Mouse (Mus musculus) cerebral cortex, adult 2 months (tissue): ENCODE data around the gene Lhfp.

Experiments
- WGBS: fragments of 180-500 bp; shearing (Covaris S2); methylation state at CpG from one replicate; pipeline ENCODE4 v1.1.7; 2018; 5-methylcytosine and 5-hydroxymethylcytosine counted together

The Lhfp gene

DNA sequence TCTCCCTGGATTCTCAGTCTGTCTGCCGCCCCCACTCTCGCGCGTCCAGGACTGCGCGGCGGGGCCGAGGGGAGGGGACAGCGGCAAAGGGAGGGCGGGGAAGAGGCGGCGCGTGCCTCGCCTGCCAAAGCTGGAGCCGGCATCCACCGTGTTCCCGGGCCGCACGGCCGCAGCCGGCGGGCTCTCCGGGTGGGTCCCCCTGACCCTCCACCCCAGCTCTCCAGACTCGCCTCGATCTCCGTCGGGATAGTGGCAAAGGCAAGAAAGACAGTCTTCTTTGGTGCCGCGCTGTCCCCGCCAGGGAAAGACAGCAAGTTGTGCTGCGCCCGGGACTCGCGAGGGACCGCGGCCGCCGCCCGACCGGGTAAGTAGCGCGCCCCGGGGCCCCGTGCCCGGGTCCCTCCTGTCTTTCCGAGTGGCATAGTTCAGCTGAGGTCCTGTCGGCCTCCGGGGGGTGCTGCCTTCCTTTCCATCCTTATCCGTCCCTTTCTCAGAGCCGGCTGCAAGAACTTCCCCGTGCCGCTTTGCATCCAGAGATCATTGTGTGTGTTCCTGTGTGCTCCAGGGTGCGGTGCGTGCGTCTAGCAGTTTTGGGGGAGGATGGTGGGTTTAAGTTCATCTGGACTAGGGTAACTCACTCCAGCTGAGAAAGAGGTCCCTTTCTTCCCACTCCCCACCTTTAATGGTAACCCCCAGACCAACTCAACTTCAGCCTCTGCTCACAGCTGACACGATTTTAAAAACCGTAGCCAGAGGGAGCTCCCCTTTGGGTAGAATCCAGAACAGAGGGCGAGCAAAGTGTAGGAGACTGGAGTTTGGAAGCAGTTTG lies at the start of gene Lhfp:
Lhfp (plus strand) TSS at position 118 of the 829 bp plus-strand sequence.
- WGBS: under 1% methylated on average over 58 of the region's 58 CpGs

DNA sequence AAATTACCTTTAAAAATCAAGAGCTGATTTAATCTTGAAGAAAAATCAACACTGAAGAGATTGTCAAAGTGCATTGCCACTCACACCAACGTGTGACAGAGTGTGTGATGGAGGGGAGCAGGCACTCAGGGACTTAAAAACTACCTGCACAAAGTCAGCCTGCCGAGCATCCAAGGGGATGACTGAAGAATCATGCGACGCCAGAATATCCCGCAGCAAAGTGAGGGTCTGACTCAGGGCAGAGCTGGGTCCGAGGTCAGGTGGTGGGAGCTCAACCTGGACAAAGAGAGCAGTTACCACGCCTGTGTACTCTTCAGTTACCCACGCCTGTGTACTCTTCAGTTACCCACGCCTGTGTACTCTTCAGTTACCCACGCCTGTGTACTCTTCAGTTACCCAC lies 48.0 kb upstream of the Lhfp start:
- 91% methylated on average over 10 of the region's 10 CpGs for WGBS

DNA sequence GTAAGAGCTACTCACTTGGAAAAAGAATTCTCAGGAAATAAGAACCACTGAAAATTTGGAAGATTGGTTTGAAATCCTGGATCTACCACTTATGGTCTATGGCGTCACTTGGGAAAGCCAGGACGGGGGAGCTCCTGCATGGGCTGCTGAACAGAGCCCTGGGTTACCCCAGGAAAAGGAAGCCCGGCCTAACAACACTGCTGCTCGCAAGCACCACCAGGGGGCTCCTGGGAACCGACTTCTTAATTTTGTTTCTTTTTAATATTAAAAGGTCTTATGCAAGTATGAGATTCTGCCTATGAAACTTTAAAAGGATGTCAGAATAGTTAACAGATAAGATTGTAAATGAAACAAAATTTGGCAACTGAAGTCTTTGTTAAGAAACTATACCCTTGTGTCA lies 46.7 kb upstream of the Lhfp start:
- 63% methylated on average over 5 of the region's 5 CpGs for WGBS

DNA sequence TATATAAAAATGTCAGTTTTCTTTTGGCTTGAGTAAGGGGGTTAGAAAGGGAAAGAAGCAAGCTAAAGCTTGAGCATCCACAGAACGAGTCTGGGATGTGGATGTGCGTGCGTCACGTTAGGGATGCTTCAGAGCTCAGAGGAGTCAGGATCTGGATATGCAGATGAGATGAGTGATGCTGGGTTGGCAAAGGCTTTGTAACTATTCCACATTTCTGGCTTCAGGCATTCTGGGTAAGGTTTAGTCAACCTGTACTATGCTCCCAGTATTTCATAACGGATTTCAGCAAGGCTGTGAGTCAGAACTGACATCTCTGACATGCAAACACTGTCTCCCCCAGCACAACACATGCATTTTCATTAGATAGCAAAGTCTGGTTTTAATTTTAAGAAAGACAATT lies 44.7 kb upstream of the Lhfp start:
- 74% methylated on average over 5 of the region's 5 CpGs for WGBS

DNA sequence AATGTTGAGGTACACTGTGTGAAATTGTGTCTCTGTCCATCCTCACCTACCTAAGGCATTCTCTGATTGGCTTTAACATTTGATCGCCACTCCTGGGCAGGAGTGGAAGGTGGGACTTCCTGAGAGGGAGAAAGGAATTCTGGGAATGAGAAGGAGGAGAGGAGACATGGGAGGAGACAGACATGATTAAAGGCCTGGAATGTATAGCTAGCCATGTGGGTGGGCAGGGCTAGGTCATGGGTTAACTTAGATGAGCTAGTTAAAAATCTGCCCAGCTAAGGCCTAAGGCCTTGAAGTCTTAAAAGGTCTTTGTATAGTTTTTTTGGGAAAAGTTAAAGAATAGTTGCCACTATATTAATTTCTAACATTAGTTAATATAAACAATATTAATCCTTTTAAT lies 43.9 kb upstream of the Lhfp start:
- WGBS: 85% methylated on average over 1 of the region's 1 CpGs

DNA sequence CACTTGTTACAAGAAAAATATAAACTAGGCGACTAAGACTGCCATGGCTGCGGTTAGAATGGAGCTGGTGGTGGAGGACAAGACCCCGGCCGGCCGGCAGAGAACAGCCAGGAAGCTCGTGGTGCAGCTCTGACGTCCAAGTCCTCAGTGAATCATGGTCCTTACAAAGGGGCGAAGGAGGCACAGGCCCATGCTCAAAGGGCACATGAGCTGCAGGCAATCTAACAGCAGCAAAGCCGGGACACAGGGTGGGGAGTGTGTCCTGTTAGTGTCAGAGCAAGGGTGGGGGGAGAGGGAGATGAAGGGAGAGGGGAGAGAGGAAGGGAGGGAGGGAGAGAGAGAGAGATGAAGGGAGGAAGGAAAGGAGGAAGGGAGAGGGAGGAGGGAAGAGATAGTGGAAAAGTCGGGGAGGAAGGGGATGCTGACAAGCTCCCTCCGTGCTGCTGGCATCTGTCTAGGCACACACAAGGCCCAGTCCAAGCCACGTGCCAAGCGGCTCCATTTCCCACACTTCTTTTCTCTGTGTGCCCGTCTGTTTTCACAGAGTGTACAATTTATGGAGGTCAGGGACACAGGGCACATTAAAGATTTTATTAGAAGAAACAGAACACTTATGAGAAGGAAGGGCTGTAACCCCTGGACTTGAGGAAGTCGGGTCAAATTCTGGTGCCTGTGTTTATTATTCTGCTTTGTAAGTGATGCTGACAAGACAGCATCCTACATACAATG lies 42.1 kb upstream of the Lhfp start:
- WGBS: 83% methylated on average over 15 of the region's 15 CpGs

DNA sequence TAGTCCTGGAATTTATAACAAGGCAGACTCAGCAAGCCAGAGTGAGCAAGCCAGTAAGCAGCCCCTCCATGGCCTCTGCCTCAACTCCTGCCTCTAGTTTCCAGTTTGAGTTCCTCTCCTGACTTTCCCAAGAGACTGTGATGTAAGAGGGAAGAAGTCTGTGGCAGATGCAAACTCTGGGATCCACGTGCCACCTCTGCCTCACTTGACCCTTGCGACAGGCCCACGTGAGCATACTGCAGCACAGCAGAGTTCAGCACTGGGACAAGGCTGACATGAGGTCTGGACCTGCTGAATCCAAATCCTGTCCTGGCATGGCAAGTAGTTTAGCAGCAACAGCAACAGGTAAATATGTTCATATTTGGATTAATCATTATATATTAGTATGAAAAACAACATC lies 41.3 kb upstream of the Lhfp start:
- 81% methylated on average over 3 of the region's 3 CpGs for WGBS

DNA sequence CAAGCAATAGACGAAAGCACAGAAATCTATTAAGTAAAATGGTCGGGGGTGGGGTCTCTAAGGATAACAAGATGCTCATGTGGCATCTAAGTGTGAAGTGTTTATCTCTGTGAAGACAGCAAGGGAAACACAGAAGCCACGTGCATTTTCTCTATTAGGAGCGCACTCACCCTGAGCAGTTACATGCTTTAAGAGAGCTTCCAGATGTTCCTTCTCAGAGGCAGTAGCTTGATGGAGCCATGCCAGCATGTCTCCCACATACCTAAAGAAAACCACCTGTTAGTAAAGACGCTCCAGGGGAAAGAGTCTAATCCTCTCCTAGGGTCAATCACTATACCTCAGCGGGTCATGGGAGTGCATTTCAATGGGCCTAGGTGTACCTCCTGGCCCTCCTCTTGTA lies 39.3 kb upstream of the Lhfp start:
- WGBS: 76% methylated on average over 6 of the region's 6 CpGs

DNA sequence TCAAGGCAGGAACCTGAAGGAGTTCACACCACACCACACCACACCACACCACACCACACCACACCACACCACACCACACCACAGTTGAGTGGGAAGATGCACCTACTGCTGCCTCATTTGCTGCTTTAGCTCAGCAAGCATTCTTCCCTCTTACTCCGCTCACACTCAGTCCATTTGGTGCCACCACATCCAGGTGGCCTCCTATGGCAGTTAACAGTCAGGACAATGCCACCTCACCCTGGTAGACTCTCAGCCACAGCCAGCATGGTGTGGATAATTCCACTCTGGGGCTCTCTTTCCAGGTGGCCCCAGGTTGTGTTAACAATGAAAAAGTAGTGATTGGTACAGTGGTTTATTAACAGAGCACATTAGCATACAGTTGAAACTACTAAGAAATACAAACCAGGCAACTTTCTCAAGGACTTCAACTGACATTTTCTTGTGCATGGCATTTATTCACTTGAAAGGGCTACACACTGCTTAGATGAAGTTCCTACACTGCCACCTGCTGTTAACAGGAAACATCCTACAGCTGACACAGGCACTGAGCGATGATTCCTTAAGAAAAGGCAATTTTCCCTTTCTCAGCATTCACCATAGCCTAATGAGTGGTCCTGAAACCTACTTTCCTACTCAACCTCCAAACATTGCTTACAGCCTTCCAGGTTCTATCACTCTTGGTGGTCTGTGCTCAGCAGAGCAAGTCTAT lies 36.8 kb upstream of the Lhfp start:
- WGBS: 51% methylated on average over 2 of the region's 2 CpGs

DNA sequence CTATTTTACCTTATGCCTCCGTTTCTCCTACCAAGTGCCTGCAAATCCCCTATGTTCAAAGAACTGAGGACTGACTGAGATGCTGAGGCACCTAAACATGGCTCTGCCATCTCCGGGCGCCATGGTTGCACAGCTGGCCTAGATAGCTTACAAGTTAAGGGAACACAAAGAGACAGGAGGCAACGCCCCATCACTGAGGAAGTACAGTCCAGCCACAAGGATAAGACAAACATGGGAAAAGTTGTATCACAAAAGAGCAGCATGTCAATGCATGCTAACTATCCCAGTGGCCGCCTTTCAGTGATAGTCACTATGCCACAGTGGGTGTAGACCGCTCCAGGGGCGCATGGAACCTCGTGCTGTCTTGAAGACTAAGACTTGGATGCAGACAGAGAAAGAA lies 33.9 kb upstream of the Lhfp start:
- 93% methylated on average over 8 of the region's 8 CpGs for WGBS

DNA sequence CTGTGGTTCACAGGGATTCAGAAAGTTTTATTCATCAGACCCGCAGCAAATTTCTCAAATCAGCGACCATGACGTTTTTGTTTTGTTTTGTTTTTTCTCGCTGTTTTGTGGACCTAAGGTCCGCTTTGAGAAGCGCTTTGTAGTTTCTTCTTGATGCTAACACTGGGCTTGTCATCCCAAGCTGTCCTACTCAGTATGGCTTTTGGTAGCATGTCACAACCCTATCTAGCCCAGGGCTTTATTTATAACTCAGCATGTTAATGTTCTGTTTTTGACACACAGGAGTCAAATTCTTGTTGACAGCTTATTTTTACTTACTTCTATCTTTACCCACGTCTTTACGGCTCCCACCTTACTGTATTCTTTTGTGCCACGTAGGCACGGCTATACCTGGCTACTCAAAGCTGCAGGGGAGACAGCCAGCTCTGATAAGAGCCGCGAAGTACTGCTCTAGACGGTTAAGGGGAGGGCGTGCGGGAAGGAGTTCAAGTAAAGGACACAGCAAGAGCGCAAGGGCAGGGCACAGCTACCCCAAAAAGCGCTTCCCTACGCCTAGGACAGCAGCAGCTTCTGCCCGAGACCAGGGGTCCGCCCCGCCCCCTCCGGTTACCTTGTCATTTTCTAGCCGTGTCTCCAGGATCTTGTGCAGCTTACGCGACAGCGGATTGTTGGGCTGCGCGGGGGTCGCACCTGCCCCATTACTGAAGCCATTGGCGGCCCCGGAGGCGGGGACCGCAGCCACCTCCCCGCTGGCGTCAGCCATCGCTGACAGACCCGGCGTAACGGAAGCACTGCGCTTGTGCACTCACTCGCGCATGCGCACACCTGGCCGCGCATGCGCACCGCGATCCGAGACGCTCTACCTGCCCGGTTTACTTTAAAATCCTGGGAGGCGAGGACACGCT lies 24.6 kb upstream of the Lhfp start, which contains the start of gene Cog6:
Cog6 (minus strand) TSS at position 802 of the 905 bp plus-strand sequence.
- 3% methylated on average over 53 of the region's 53 CpGs for WGBS

DNA sequence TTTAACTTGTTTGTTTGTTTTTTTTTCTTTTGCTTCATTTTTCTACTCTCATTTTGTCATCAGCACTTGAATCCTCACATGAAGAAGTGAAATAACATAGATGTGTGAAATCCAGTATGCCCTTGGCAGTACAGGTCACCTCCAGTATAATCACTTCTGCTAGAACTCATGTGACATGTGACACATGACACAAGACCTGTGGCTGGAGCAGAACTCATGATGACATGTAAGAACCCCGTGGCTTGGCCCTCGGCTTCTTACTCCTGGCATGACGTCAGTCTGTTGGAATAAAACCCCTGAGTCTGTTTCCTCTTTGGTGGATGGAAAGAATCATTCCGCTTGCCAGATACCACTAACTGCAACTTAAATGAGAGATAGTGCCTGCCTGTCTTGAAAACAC lies 14.0 kb upstream of the Lhfp start:
- WGBS: 85% methylated on average over 4 of the region's 4 CpGs

DNA sequence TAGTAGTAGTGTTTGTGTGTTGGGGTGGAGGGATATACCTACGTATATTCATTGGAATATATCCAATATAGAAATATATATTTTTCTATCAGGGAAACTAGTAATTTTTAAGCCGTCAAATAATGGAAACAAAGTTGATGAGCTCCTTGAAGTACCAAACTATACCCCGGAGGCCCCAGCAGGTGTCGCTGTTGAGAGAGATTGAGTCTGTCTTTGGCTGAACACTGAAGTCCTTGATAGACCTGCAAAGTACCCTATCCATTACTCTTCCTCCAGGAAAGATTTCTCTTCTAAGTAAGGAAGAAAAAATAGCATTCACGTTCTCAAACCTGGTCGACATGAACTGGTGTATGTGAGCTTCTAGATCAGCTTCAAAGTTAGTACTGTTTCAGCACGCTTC lies 12.3 kb upstream of the Lhfp start:
- WGBS: 21% methylated on average over 7 of the region's 7 CpGs

DNA sequence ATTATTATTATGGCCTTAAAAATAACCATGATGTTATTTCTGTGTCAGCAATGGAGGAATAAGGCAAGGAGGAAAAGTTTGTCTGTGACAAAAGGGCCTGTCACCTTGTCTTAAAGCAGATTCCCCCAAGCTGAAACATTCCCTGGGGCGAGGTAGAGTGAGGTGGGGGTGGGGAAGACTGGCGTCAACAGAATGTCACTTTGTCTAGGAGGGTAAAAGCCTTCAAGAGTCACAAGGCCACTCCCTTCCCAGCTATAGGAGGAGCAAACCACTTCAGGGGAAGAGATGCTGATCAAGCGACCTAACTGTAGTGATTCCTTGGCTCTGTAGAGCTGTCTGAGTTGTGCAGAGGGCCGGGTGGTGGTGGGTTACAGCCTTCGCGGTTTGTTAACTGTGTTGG lies 9.7 kb upstream of the Lhfp start:
- WGBS: 72% methylated on average over 6 of the region's 6 CpGs

DNA sequence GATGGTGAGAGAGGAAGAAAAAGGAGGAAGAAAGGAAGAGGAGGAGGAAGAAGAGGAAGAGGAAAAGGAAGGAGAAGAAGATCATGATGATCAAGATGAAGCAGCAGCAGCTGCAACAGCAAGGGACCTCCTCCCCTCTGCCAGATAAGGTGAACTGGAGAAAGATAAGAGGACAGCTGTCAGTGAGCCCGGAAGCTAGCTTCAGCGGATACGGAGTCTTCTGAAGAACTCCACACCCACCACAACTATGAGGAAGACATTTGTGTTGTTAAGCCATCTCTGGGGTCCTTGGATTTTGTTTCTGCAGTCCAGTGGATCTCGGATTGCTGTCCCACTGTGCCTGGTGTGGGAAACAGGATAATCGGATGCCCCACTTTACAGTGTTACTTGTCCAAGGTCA lies 8.9 kb upstream of the Lhfp start:
- WGBS: 57% methylated on average over 5 of the region's 5 CpGs

DNA sequence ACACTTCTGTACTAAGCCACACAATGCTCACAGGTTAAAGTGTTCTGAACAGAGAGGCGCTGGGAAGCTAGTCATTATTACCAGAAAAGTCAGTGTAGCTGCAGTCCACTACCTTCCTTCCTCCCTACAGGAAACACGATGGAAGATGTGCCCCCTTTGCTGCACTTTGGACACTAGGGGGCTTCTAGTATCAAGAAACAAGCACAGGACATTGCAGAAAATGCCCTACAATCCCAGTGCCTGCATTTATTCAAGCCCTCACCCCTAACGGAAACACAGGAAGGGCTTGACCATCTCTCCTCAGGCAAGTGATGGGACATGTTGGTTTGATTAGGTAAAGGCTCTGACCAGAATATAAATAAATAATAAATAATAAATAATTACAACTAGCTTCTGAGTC lies 7.9 kb upstream of the Lhfp start:
- WGBS: 29% methylated on average over 3 of the region's 3 CpGs

DNA sequence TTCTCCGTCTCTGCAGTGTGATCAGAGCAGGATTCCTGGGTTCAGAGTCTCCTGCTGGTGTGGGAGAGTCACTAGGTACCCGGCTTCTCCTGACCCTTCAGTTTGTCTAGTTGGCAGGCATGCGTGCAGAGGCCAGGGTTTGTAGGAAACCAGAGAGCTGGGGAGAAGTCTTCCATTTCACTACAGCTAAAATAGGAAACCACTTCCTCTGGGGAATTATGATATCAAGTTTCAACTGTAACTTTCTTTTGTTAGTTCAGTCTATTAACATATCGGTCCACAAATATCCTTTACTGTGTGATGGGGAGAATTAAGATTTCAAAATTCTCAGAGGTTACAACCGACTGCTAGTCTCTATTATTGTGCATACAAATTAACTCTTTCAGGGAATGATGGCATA lies 5.3 kb upstream of the Lhfp start:
- WGBS: 79% methylated on average over 5 of the region's 5 CpGs

DNA sequence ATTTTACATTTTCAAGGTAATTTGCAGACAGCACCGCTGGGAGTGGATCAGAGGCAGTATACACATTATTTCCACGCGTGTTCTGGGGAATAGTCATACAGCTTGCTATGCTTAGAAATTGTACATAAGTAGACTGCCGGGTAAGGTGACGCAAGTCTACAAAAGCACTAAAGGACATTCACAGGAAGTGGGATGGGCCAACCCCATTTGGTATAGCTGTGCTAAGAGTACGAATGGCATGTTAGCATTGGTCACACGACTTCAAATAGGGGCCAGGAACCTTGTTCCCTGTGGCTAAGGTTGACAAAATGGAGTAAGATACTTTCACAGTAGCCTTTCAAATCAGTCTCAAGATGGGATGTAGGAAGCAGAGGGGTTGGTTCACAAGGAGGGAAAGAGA lies 4.4 kb upstream of the Lhfp start:
- WGBS: 89% methylated on average over 7 of the region's 7 CpGs

DNA sequence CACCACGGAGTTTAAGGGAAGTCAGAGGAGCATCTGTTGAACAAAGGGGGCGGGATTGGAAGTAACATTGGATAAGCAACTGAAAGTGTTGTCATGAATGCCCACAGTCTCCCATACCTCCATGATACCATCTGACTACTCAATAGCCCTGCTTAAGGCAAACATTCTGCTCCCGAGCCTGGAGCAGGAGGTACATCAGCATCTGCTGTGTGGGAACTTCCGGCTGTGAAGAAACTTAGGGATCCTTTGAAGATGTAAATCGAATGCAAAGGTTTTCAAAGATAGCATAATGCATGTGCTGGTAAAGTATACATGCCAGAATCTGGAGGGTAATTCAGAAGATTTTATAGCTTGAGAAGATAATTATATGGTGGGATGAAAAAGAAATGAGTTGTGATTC lies 2.4 kb upstream of the Lhfp start:
- WGBS: 47% methylated on average over 5 of the region's 5 CpGs

DNA sequence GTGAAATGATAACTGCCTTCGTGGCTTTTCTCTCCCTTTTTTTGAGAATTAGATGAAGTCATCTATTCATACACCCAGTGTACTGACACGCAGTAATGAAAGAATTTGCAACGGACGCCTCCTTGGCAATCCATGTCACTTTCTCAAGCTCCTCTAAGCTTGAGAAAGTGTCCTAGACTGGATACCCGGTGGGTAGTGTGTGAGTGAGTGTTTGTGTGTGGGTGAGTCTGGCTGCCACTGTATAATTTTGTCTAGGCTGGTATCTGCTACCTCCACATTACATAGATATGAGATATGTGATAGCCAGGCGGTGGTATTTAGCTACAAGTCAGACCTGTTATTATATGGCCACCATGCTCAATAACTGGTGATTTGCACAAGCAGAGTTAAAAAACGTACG lies 1.6 kb upstream of the Lhfp start:
- WGBS: 53% methylated on average over 8 of the region's 8 CpGs

DNA sequence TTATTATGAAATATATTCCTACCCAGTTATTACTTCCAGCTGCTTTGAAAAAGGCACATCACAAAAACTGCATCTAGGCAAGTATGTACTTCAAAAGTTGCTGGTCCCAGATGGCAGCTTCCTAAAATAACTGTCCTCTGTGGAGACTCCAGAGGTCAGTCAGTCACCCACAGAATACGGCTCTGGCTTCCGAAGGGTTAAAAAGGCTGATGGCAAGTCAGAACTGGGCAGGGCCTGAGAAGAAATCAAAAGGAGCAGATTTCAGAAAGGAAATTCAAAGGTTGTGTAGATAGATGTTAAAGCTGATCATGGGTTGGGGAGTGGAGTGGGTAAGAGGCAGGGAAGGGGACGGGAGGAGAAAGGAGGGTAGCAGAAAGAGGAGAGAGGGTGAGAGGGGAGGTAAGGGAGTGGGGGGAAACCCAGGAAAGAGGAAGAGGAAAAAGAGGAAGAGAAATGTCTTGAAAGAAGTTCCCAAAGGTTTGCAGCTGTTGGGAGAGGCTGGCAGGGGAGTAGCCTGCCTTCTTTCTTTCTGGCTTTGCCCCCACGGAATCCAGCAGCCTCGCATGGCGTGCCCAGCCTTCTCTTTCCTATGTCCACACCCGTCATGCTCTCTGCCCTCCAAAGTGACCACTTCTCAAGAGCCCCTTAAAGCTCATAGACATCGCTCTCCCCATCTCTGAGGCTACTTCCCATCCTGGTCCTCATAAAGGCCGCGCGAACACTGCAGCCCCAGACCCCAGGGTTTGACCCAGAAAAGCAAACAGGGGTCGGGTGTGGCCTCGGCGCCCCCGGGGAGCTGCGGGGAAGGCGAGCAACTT lies 526 bp upstream of the Lhfp start:
- WGBS: 10% methylated on average over 17 of the region's 17 CpGs
